Mouse (Mus musculus): ENCODE results near the gene Ovol2.

Gene Ovol2

GRCm38 (mm10) chr2:144267004-144267730 is 64.8 kb downstream of the Ovol2 start:
- DNase-seq: no peak

GRCm38 (mm10) chr2:144265916-144266683 is 65.8 kb downstream of the Ovol2 start:
- no peak for DNase-seq

GRCm38 (mm10) chr2:144265120-144265488 is 66.8 kb downstream of the Ovol2 start:
- DNase-seq: no peak

- DNase-seq: no peak
These were observed 67.4 kb downstream of the Ovol2 start for GRCm38 (mm10) chr2:144264398-144265119.

GRCm38 (mm10) chr2:144262837-144263236 is 69.1 kb downstream of the Ovol2 start:
- DNase-seq: no peak

Measured in thymus, postnatal 4 days (tissue).